Mouse (Mus musculus): ENCODE data around the gene Oxa1l. TPM values are rescaled to one million over a fixed set of nuclear protein-coding genes. Genes with fewer than 3 reads are reported as not detected.

Oxa1l gene
- total RNA-seq, 2 experiments from 2014 or later = 103 to 111 TPM

- DNase-seq (ENCODE audit: low spot score) = no peak
- intact Hi-C loops (cut with DNase I) = no loop called here
Observed at GRCm38 (mm10) chr14:54367429-54368060, 6.9 kb downstream of the Oxa1l start.

DNA sequence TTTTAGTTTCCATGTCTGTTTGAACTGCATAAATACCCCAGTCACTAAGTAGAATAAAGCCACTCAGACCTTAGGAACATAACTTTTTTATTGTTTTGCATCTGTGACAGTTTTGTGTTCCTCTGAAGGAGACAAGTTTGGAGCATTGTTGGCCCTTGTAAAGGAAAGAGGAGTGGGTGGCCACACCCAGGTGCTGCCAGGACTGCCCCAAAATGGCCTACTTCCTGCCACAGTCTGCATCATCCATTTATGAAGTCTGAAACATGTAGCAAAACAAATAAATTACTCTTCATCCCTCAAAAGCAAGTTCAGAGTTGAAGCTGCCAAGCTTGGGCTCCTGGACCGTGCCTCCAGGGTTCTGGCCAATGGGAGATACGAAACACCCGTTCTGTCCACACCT, 8.7 kb downstream of the Oxa1l start:
- no peak for DNase-seq (ENCODE audit: low spot score)
- intact Hi-C loops (cut with DNase I) = no loop called here

DNA sequence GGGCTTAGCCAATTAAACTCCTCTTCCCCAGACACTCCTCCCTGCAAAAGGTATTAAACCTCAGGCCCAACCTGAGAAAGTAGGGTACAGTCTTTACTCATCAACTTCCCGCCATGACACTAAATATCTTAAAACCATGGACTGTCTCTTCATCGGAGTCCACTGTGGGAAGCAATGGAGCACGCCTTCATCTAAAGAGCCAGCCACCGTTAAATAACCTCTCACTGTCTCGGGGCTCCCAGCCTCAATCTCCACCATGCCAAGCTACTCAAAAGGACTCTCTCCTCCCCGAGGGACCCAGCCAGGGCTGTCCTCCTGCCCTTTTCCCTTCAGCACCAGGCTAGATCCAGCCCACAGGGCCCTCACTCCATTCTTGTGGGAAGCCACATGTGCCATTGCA, 10.0 kb downstream of the Oxa1l start:
- intact Hi-C loops (cut with DNase I) = no loop called here
- DNase-seq (ENCODE audit: low spot score) = no peak

GRCm38 (mm10) chr14:54371460-54371859, 10.8 kb downstream of the Oxa1l start:
- intact Hi-C loops (cut with DNase I) = no loop called here
- no peak for DNase-seq (ENCODE audit: low spot score)

DNA sequence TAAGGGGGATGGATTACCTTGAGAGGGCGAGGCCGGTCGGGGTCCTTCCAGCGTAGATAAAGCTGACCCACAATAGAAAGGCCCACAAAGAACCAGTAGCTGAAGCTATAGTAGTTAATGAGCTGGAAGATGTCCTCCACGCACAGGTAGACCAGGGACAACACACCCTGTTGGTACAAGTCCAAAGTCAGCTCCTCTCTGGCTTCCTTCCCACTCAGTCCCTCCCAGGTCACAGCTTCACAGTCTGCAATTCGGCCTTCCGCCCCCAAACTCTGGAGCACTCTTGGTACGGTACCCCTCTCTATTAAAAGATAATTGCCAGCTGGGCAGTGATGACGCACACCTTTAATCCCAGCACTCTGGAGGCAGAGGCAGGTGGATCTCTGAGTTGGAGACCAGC, 12.3 kb downstream of the Oxa1l start:
- no peak for DNase-seq (ENCODE audit: low spot score)

GRCm38 (mm10) chr14:54375916-54376315, 15.3 kb downstream of the Oxa1l start:
- intact Hi-C loops (cut with DNase I) = loop anchor here (1.0 kb wide), 2 partner anchors 36 to 71 kb away; no protein-coding TSS in a partner anchor

More for the DNA sequence above, 12.3 kb downstream of the Oxa1l start:
- intact Hi-C loops (cut with DNase I) = no loop called here

GRCm38 (mm10) chr14:54377166-54377565, 16.5 kb downstream of the Oxa1l start:
- DNase-seq (ENCODE audit: low spot score) = no peak
- intact Hi-C loops (cut with DNase I) = no loop called here

More at GRCm38 (mm10) chr14:54375916-54376315, 15.3 kb downstream of the Oxa1l start:
- DNase-seq (ENCODE audit: low spot score) = no peak

- intact Hi-C loops (cut with DNase I) = no loop called here
- DNase-seq (ENCODE audit: low spot score) = no peak
Observed at GRCm38 (mm10) chr14:54379571-54379970, 18.9 kb downstream of the Oxa1l start.

GRCm38 (mm10) chr14:54380616-54381015, 20.0 kb downstream of the Oxa1l start:
- no peak for DNase-seq (ENCODE audit: low spot score)
- intact Hi-C loops (cut with DNase I) = no loop called here

GRCm38 (mm10) chr14:54381816-54382215, 21.2 kb downstream of the Oxa1l start:
- DNase-seq (ENCODE audit: low spot score) = no peak
- intact Hi-C loops (cut with DNase I) = no loop called here

DNA sequence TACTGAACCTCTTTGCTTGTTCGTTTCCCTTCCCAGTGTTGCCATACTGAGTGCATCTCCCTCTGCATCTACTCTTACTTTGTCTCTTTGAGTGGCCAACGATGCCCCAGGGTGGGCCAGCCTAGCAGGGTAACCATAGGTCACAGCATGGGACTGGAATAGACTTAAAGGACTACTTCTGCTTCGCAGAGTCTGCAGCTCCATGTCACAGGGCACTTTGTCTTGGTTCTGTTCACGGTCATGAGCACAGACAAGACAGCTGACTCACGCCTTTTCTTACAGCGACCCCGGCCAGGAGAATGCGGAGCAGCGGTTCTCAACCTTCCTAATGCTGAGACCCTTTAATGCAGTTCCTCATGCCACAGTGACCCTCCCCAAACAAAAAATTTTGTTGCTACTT, 22.0 kb downstream of the Oxa1l start:
- no peak for DNase-seq (ENCODE audit: low spot score)
- intact Hi-C loops (cut with DNase I) = no loop called here

- DNase-seq (ENCODE audit: low spot score) = no peak
- intact Hi-C loops (cut with DNase I) = no loop called here
Observed at GRCm38 (mm10) chr14:54383355-54383771, 22.7 kb downstream of the Oxa1l start.

DNA sequence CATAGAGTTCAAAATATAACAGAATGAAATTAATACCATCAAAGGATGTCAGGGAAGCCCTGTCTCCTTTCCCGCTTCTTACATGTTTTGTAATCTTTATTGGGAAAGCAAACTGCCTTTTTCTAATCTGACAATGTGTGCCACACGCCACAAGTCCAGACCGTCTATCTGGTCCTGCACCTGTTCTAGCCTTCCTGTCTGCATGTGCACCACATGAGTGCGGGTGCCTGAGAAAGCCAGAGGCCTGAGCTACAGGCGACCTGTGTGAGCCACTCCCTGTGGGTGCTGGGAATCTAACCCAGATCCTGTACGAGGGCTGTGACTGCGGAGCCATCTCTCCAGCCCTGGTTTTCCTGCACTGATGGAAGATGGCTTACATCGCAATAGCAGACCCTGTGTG, 23.8 kb downstream of the Oxa1l start:
- DNase-seq (ENCODE audit: low spot score) = no peak
- intact Hi-C loops (cut with DNase I) = no loop called here

- DNase-seq (ENCODE audit: low spot score) = no peak
- intact Hi-C loops (cut with DNase I) = no loop called here
Observed at GRCm38 (mm10) chr14:54385968-54386618, 25.5 kb downstream of the Oxa1l start.

DNA sequence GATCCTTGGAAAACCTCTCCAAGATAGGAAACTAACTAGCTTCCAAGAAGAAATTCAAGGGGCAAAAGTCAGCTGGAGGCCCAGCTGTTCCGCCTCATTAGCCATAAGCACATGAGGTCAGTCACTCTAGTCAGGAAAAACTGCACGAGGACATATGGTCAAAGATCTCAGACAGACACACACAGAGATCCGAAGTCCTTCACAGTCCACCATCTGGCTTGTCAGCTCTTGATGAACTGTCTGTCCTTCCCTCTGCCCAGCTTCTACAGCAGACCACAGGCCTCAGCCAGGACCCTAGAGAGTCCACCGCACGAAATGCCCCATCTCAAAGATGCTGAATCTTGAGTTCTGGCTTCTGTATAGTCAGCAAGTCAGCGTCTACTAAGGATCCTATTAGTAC, 26.9 kb downstream of the Oxa1l start:
- no peak for DNase-seq (ENCODE audit: low spot score)
- intact Hi-C loops (cut with DNase I) = no loop called here

DNA sequence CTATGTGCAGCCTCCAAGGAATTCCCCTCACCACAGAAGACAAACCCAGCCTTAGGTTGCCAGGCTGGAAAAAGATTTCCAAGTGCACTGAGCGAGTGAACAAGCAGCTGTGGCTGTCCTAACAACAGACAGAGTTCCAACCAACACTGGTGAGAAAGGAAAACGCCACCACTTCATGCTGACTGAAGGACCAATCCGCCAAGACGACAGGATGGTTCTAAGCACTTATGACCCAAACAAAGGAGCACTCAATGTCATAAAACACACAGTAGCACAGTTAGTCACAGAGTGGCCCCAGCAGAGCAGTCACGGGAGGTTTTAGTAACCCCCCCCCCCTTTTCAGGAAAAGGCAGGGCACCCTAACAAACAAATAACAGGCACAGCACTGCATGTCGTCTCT, 30.2 kb downstream of the Oxa1l start:
- intact Hi-C loops (cut with DNase I) = no loop called here
- DNase-seq (ENCODE audit: low spot score) = no peak

DNA sequence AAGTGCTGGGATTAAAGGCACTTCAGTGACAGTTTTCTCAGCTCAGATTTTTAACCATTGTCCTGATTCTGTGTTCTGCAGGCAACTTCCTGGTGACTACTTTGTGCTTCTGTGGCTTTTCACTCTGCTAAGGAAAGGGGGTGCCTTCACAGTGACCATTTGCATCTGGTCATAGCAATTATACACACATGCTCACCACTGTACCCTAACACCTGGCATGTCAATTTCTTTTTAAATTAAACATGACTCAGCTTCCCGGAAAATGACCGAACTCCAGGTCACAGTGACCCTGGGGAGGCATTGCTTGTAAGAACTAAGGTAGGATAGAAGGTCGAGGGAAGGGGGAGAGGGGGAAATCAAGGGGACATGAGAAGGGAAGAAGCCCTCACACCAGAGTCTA, 33.2 kb downstream of the Oxa1l start:
- intact Hi-C loops (cut with DNase I) = no loop called here
- DNase-seq (ENCODE audit: low spot score) = no peak

DNA sequence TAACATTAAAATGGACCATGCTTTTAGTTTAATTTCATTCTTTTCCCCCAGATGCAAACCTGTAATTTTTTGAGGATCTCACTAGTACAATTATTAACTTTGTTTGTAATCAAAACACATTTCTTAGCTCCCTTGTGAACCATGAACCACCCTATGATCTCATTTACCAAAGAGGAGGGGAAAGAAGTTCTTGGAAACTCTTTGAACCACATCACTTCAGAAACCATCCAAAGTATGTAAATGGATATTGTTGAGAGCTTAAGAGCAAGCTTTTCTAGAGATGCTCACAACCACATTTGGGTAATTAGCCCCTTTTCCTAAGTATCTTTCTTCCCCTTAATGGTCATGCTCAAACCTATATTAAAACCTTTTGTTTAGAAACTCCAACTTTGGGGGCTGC, 33.7 kb downstream of the Oxa1l start:
- intact Hi-C loops (cut with DNase I) = no loop called here
- DNase-seq (ENCODE audit: low spot score) = no peak

GRCm38 (mm10) chr14:54396685-54397084, 36.1 kb downstream of the Oxa1l start:
- intact Hi-C loops (cut with DNase I) = no loop called here
- no peak for DNase-seq (ENCODE audit: low spot score)

- intact Hi-C loops (cut with DNase I) = no loop called here
- DNase-seq (ENCODE audit: low spot score) = no peak
Observed at GRCm38 (mm10) chr14:54397872-54398527, 37.4 kb downstream of the Oxa1l start.

GRCm38 (mm10) chr14:54398528-54398916, 37.9 kb downstream of the Oxa1l start:
- intact Hi-C loops (cut with DNase I) = no loop called here

More at GRCm38 (mm10) chr14:54398528-54398916, 37.9 kb downstream of the Oxa1l start:
- no peak for DNase-seq (ENCODE audit: low spot score)

All from heart, postnatal 25 days (tissue).